Mouse (Mus musculus) forelimb bud, embryonic 11.5 days (tissue): Measurements from ENCODE around the gene Zbtb11.

ENCODE experiments used
- DNase-seq: peaks from one replicate; pipeline ENCODE4 v3.0.0-alpha.2; 2012; ENCODE audit warnings: low read depth, low spot score

The Zbtb11 gene

GRCm38 (mm10) chr16:55969147-55969546 is 4.5 kb upstream of the Zbtb11 start:
- DNase-seq, result peak; percentile 42

- no peak for DNase-seq
These were observed 3.3 kb upstream of the Zbtb11 start for GRCm38 (mm10) chr16:55970416-55970815.

- DNase-seq, result no peak
These were observed 1.7 kb upstream of the Zbtb11 start for GRCm38 (mm10) chr16:55971735-55972615.

- DNase-seq, result no peak
These were observed 969 bp upstream of the Zbtb11 start for GRCm38 (mm10) chr16:55972626-55973201.

GRCm38 (mm10) chr16:55974256-55974902 is 696 bp downstream of the Zbtb11 start:
- peak; percentile 74 for DNase-seq

GRCm38 (mm10) chr16:55974903-55975285 is 1.2 kb downstream of the Zbtb11 start:
- DNase-seq, result peak; percentile 28

- DNase-seq, result no peak
These were observed 12.3 kb downstream of the Zbtb11 start for GRCm38 (mm10) chr16:55986001-55986400.

- DNase-seq, result no peak
These were observed 16.6 kb downstream of the Zbtb11 start for GRCm38 (mm10) chr16:55990311-55990710.

- no peak for DNase-seq
These were observed 20.6 kb downstream of the Zbtb11 start for GRCm38 (mm10) chr16:55994235-55994634.

GRCm38 (mm10) chr16:56006798-56007197 is 33.1 kb downstream of the Zbtb11 start:
- DNase-seq, result no peak

- DNase-seq, result no peak
These were observed 35.2 kb downstream of the Zbtb11 start for GRCm38 (mm10) chr16:56008862-56009261.

- DNase-seq, result no peak
These were observed 39.4 kb downstream of the Zbtb11 start for GRCm38 (mm10) chr16:56012789-56013743.

- DNase-seq, result no peak
These were observed 40.4 kb downstream of the Zbtb11 start for GRCm38 (mm10) chr16:56014076-56014475.

- no peak for DNase-seq
These were observed 46.0 kb downstream of the Zbtb11 start for GRCm38 (mm10) chr16:56019660-56020059.

- DNase-seq, result no peak
These were observed 54.4 kb downstream of the Zbtb11 start for GRCm38 (mm10) chr16:56027854-56028629.

GRCm38 (mm10) chr16:56028722-56029551 is 55.3 kb downstream of the Zbtb11 start:
- DNase-seq, result peak; percentile 26

- DNase-seq, result peak; percentile 98
These were observed 56.0 kb downstream of the Zbtb11 start, which contains the start of gene Pcnp for GRCm38 (mm10) chr16:56029661-56030082. Gene Pcnp (minus strand): TSS chr16:56029739.

GRCm38 (mm10) chr16:56034566-56034965 is 60.9 kb downstream of the Zbtb11 start:
- DNase-seq, result no peak

- no peak for DNase-seq
These were observed 62.8 kb downstream of the Zbtb11 start for GRCm38 (mm10) chr16:56036501-56036900.
